Mouse (Mus musculus): ENCODE measurements around the gene Fbxw8.

Gene Fbxw8

DNA sequence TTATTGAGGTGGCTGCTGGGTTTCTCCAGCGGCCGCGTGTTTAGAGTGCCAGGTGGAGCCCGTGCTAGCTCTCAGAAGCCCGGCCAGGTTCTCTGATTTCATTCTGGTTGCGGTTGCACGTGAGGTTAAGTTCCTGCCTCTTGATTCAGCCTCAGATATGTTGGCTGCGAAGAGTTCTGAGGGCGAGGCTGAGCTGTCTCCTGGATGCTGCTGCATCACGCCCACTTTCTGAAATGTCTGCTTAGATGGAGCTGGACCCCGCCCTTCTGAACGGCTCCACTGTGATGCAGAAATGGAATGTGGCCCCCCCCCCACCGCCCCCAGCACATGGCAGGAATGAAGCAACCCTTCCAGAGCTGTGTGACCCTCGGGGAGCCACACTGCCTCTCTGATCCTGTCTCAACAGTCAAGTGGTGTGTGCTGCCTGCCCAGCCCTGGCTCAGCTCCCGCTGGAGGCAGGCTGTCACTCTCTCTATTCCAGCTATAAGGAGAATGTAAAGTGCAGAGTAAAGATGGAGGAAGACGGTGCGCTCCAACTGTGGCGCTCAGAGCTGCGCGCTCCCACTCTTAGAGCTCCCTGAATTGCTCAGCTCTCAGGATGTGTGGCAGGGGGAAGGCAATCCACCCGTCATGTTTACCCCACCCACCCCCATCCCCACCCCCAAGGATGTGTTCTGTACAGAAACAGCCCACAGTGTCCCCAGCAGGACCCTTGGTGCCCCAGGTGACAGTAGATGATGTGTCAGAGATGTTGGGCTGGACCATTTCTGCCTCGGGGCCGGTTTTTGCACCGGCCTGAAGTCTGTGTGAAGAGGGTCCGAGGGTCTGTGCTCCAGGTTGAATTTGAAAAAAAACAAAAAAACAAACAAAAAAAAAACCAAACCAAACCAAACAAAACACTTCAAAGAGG is 118.1 kb downstream of the Fbxw8 start:
- DNase-seq = no peak

DNA sequence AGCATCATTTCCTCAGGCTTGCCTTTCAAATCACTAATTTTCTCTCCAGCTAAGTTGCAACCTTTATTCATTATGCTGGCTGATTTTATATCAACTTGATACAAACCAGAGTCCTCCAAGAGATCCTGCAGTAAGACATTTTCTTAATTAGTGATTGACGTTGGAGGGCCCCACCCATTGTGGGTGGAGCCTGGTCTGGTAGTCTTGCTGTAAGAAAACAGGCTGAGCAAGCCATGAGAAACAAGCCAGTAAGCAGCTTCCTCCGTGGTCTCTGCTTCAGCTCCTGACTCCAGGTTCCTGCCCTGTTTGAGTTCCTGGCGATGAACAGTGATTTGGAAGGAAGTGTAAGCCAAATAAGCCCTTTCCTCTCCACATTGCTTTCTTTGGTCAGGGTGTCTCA is 119.5 kb downstream of the Fbxw8 start:
- DNase-seq = no peak

DNA sequence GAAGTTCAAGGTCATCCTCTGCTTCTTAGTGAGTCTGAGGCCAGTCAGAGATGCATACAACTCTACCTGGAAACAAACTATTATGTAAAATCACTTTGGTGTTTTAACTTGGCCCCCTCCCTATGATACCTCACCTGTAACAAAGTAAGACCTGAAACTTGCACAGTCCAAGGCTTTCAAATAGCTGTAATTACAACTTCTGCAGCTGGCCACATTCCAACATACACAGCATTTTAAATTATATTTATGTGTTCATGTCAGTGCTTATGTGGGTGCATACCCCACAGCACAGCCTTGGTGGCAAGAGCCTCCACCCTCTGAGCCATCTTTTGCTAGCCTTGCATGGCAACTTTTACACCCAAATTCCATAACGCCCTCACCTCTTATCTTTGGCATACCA is 120.6 kb downstream of the Fbxw8 start:
- no peak for DNase-seq

GRCm38 (mm10) chr5:118033740-118034139 is 121.5 kb downstream of the Fbxw8 start:
- DNase-seq = no peak

DNA sequence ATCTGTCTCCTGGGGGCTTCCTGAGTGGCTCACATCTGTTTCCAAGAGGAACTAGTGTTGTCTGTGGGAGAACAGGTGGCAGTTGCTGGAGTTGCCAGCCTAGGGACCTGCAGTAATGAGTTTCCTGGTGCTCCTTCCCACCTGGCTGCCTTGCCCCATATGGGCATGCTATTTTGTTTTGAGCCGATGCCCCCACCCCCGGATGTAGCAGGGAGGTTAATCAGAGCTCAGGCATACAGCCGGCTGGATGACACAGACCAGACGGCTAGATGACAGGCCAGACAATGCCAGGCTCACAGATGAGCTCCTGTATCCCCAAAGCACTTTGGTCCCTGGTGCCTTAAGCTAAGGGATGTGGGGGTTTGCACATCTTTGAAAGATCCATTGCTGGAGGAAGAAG is 121.9 kb downstream of the Fbxw8 start:
- no peak for DNase-seq

DNA sequence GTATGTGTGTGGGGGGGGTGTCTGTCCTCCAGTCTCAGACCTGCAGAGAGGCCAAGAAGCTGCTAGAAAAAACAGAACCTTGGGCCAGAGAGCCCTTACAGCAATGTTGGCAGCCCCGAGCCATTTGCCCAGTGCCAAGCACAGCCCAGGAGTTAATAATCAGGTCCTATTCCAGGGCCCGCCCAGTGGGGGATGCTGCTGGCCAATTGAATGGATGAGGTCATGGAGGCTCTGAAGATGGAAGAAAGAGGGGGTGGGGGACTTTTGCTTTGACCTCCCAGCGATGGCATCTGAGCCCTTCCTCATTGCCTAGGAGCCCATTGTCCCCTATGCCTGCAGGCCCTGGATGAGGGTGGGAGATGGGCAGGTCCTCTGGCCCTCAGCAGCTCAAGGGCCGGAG is 123.8 kb downstream of the Fbxw8 start:
- DNase-seq = peak; percentile 50

DNA sequence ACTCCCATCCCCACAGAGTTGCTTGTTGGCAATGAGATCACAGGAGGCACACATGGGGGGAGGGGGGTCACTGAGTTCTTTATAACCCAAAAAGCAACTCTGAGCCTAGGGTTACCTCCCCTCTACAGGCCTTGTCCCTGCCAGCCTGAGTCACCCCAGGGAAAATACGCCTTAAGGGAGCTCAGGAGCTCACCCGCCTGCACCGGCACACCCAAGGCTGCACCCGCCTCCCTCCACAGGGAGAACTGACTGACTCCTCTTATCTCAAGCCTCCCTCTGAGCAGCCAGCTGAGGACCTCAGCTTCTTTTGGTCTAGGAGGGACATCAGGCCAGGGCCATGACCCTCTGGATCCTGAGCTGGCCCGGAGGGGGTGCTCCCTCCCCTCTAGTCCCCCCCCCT is 124.2 kb downstream of the Fbxw8 start:
- no peak for DNase-seq

DNA sequence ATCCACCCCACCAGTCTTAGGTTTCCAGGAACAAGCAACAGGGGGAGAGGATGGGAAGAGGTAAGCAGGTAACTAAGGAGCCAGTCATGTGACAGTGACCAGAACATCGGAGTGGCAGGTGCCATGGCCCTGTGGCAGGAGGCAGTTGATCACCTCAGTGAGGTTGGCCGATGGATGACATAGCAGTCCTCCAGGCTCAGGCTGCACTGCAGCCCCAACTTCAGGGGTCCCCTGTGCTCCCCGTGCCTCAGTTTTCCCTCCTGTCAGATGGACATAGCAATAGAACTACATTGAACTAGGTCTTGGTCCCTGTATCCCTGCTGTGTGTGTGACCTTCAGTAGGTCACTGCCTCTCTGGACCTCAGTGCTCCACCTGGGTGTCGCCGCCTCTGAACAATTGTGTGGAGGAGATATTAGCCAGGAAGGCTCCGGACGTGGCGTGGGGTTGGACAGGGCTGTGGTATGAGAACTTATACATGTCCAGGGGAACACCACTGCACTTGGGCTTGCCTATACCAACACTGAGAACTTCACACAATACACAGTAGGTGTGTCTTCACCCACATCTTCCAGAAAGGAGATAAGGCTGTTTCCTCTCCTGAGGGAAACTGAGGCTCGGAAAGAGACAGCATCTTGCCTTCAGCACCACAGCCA is 125.1 kb downstream of the Fbxw8 start:
- no peak for DNase-seq

GRCm38 (mm10) chr5:118029420-118029819 is 125.8 kb downstream of the Fbxw8 start:
- DNase-seq = peak; percentile 64

GRCm38 (mm10) chr5:118029035-118029408 is 126.2 kb downstream of the Fbxw8 start:
- DNase-seq = no peak

GRCm38 (mm10) chr5:118028191-118029034 is 126.9 kb downstream of the Fbxw8 start:
- DNase-seq = peak; percentile 32

- no peak for DNase-seq
These were observed 127.5 kb downstream of the Fbxw8 start, which contains the start of gene Tesc for GRCm38 (mm10) chr5:118027698-118028190. Tesc (plus strand) TSS chr5:118027743.

DNA sequence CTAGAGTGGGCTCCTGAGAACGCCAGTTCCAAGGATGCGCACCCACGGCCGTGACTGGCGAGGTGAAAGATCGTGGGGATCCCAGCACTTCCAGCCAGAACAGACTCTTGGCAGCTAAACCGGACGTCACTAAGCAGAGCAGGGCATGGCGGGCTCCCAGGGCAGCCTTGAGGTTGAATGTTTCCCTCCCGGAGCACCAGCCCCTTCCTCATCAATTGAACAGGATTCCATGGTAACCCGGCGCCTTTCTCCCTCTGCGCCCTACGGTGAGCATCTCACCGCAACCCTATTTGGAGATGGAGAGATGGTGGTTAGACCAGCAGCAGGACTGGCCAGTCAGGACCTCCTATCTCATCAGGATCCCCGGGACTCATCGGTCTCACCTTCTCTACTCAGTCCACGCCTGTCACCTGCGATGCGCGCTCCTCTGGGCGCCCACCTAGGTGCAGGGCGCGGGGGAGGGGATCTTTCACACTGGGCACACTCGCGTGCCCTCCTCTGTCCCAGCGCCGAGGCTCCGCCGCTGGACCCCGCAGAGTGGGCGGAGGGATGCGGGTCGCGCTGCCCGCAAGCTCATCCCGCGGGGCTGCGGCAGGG is 128.1 kb downstream of the Fbxw8 start:
- DNase-seq = peak; percentile 38

GRCm38 (mm10) chr5:118026343-118026742 is 128.9 kb downstream of the Fbxw8 start:
- no peak for DNase-seq

- DNase-seq = no peak
These were observed 129.4 kb downstream of the Fbxw8 start for GRCm38 (mm10) chr5:118025880-118026279.

- no peak for DNase-seq
These were observed 132.2 kb downstream of the Fbxw8 start for GRCm38 (mm10) chr5:118023053-118023452.

DNA sequence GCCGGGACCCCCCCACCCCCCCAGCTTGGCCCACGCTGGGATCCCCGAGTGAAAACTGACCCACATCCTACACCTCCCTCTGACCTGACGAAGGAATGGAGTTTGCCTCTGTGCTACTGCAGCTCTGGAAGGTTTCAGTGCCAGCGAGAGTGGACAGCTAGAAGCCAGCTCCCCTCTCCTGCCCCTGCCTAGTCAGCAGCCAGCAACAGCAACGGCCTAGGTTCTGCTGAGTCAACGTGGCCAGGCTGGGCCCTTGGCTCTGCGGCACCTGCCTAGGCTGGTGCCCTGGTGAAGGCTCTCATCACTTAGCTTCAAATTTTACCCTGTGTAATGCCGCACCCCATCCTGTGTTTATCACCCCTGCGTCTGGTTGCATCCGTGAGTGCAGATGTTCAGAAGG is 135.4 kb downstream of the Fbxw8 start:
- DNase-seq = no peak

DNA sequence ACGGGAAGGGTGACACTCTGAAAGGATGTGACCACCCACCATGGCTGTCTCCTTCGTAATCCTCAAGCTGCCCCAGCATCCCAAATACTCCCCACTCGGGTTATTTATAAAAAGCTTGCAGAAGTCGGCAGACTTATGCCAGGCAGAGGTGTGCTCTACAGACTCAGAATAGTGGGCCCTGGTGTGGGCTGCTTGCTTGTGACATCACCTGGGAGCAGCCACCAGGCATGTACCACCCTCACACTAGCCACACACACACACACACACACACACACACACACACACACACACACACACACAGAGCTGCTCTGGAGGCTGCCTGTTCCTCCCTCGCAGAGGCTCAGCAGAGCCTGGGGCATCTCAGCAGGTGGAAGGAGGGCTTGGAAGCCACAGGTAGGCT is 137.7 kb downstream of the Fbxw8 start:
- DNase-seq = no peak

- DNase-seq = no peak
These were observed 139.6 kb downstream of the Fbxw8 start for GRCm38 (mm10) chr5:118015669-118016068.

DNA sequence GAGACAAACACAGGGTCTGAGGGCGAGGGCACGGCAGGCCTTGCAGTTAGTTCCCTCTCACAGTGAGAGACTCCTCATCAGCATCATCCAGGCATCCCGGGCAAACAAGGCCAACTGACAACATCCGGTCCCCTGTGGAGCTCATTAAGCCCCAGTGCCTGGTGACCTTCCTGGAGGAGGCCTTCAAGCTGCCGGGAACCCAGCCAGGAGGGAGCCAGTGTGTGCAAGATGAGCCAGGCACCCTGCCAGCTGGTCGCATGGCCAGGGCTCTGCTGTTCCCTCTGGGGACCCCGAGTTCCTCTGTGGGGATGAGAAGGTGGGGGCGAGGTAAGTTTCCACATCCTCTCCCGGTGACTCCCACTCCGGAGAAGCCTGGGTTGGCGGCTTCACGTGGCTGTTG is 140.2 kb downstream of the Fbxw8 start:
- peak; percentile 91 for DNase-seq
